Mouse (Mus musculus) CH12.LX (cell line): ENCODE measurements around the gene Caprin1. TPM values are rescaled to one million over a fixed set of nuclear protein-coding genes. Genes with fewer than 3 reads are reported as not detected.

Source experiments
- DNase-seq: peaks from one replicate; pipeline ENCODE4 v3.0.0-alpha.2; 2013; ENCODE audit errors: extremely low read depth
- H3K27ac ChIP-seq: 2 replicates; pipeline ENCODE4 v1.5.1; 2012; ENCODE audit warnings: low read depth, mild to moderate bottlenecking, control low read depth, moderate library complexity; ENCODE audit not compliant: insufficient read depth
- H3K27me3 ChIP-seq: replicated peaks from 2 replicates; pipeline ENCODE3; 2012; ENCODE audit warnings: inconsistent platforms
- H3K36me3 ChIP-seq, 2 experiments: replicated peaks in 1 of 2; 2 replicates each; pipeline versions ENCODE3 to v1.6.1; 2012; ENCODE audit warnings: inconsistent platforms in 1 of 2, low read length in 1 of 2, mild to moderate bottlenecking in 1 of 2, mixed read lengths in 1 of 2, moderate library complexity in 1 of 2; ENCODE audit not compliant: control insufficient read depth in 1 of 2, insufficient read depth in 1 of 2
- H3K4me1 ChIP-seq, 2 experiments: 2 replicates each; pipeline ENCODE4 v1.6.1; 2012; ENCODE audit warnings: inconsistent platforms in 1 of 2, moderate library complexity in 1 of 2; ENCODE audit not compliant: insufficient read depth in 2 of 2, control insufficient read depth in 1 of 2
- H3K4me2 ChIP-seq: 2 replicates; pipeline ENCODE4 v1.6.1; 2012; ENCODE audit warnings: low read depth, mild to moderate bottlenecking, control low read depth; ENCODE audit not compliant: poor library complexity, insufficient read depth, severe bottlenecking
- H3K4me3 ChIP-seq, 3 experiments: fragments of 150-350 bp in 1 of 3; sonication (generic) in 1 of 3; replicated peaks in 1 of 3; 2 replicates each; pipeline versions ENCODE3 to v1.5.1; 2011 to 2012; ENCODE audit warnings: low read depth in 2 of 3, low read length in 2 of 3, mild to moderate bottlenecking in 2 of 3, moderate library complexity in 2 of 3, control low read depth in 1 of 3, improper control_type of control experiment in 1 of 3, inconsistent platforms in 1 of 3, mixed read lengths in 1 of 3; ENCODE audit not compliant: poor library complexity in 1 of 3
- H3K79me2 ChIP-seq: replicated peaks from 2 replicates; pipeline ENCODE4 v1.6.1; 2012; ENCODE audit warnings: mild to moderate bottlenecking, moderate library complexity; ENCODE audit not compliant: control insufficient read depth, poor library complexity, insufficient read depth, severe bottlenecking; ENCODE audit errors: extremely low read depth
- H3K9ac ChIP-seq: 2 replicates; pipeline ENCODE4 v1.6.1; 2012; ENCODE audit warnings: low read depth, mild to moderate bottlenecking, control low read depth, moderate library complexity; ENCODE audit not compliant: insufficient read depth
- H3K9me3 ChIP-seq: replicated peaks from 2 replicates; pipeline ENCODE3; 2012; ENCODE audit warnings: low read length, inconsistent platforms, mixed read lengths
- BHLHE40 ChIP-seq: IDR thresholded peaks from 2 replicates; pipeline ENCODE4 v1.6.1; 2011; ENCODE audit warnings: mild to moderate bottlenecking, low read depth, low read length, improper control_type of control experiment
- EP300 ChIP-seq: IDR thresholded peaks from 2 replicates; pipeline ENCODE4 v1.6.1; 2011; ENCODE audit warnings: low read length, improper control_type of control experiment
- ETS1 ChIP-seq: conservative IDR thresholded peaks from 2 replicates; pipeline ENCODE4 v1.6.1; 2012; ENCODE audit warnings: low read depth, mild to moderate bottlenecking, inconsistent platforms, low read length, improper control_type of control experiment, moderate library complexity
- IRF4 ChIP-seq: IDR thresholded peaks from 2 replicates; pipeline ENCODE4 v1.6.1; 2014; ENCODE audit warnings: low read depth, mild to moderate bottlenecking, inconsistent platforms, low read length, improper control_type of control experiment
- JUND ChIP-seq: conservative IDR thresholded peaks from 2 replicates; pipeline ENCODE4 v1.6.1; 2011; ENCODE audit warnings: low read depth, low read length, improper control_type of control experiment
- KAT2A ChIP-seq: IDR thresholded peaks from 2 replicates; pipeline ENCODE4 v1.6.1; 2012; ENCODE audit warnings: low read length, improper control_type of control experiment, inconsistent platforms; ENCODE audit not compliant: insufficient replicate concordance
- MAFK ChIP-seq: IDR thresholded peaks from 2 replicates; pipeline ENCODE4 v1.6.1; 2011; ENCODE audit warnings: low read length, improper control_type of control experiment; ENCODE audit not compliant: insufficient replicate concordance
- MAZ ChIP-seq: IDR thresholded peaks from 2 replicates; pipeline ENCODE4 v1.6.1; 2012; ENCODE audit warnings: low read depth, mild to moderate bottlenecking, inconsistent platforms, low read length, improper control_type of control experiment, moderate library complexity
- NELFE ChIP-seq: IDR thresholded peaks from 2 replicates; pipeline ENCODE4 v1.6.1; 2011; ENCODE audit warnings: low read depth, low read length, improper control_type of control experiment
- NRF1 ChIP-seq: IDR thresholded peaks from 2 replicates; pipeline ENCODE4 v1.6.1; 2014; ENCODE audit warnings: low read depth, mild to moderate bottlenecking, inconsistent platforms, low read length, improper control_type of control experiment, moderate library complexity
- RAD21 ChIP-seq: IDR thresholded peaks from 2 replicates; pipeline ENCODE4 v1.6.1; 2011; ENCODE audit warnings: low read depth, mild to moderate bottlenecking, low read length, improper control_type of control experiment, moderate library complexity
- SMC3 ChIP-seq: IDR thresholded peaks from 2 replicates; pipeline ENCODE4 v1.6.1; 2011; ENCODE audit warnings: low read depth, low read length, improper control_type of control experiment
- USF1 ChIP-seq: IDR thresholded peaks from 2 replicates; pipeline ENCODE4 v1.6.1; 2014; ENCODE audit warnings: low read depth, mild to moderate bottlenecking, inconsistent platforms, low read length, improper control_type of control experiment
- USF2 ChIP-seq: conservative IDR thresholded peaks from 2 replicates; pipeline ENCODE4 v1.6.1; 2011; ENCODE audit warnings: low read depth, low read length, improper control_type of control experiment
- ZKSCAN1 ChIP-seq: IDR thresholded peaks from 2 replicates; pipeline ENCODE4 v1.6.1; 2012; ENCODE audit warnings: low read depth, inconsistent platforms, low read length, improper control_type of control experiment, borderline replicate concordance
- ZMIZ1 ChIP-seq: IDR thresholded peaks from 2 replicates; pipeline ENCODE4 v1.6.1; 2012; ENCODE audit warnings: low read depth, mild to moderate bottlenecking, inconsistent platforms, low read length, improper control_type of control experiment
- ZNF384 ChIP-seq: IDR thresholded peaks from 2 replicates; pipeline ENCODE4 v1.6.1; 2012; ENCODE audit warnings: low read depth, low read length, improper control_type of control experiment, inconsistent platforms
- dilution Hi-C: fragments of 300-500 bp; cut with MboI; formaldehyde crosslinking; loops from 2 replicates; pipeline ENCODE4 v1.14.3; 2020; ENCODE audit warnings: low sequenced_read_pairs; ENCODE audit not compliant: extremely low pct_unique_long_range_greater_than_20kb, extremely low pct_ligation_motif_present
- in situ Hi-C: fragments of 300-500 bp; cut with MboI; formaldehyde crosslinking; loops from 3 replicates; pipeline ENCODE4 v1.14.3; 2019; ENCODE audit warnings: low sequenced_read_pairs, low pct_ligation_motif_present, low pct_unique_long_range_greater_than_20kb, mixed read lengths
- polyA plus RNA-seq: library from polyadenylated mRNA; unstranded; fragments of >175 nt; gene quantifications from 2 replicates; pipeline ENCODE4 v1.2.1, GENCODE M21; 2012; ENCODE audit warnings: low read depth; ENCODE audit not compliant: insufficient read length
- total RNA-seq, 2 experiments: library from RNA; depleted of rRNA; stranded (reverse); fragments of 300-350 nt in 1 of 2; fragments of >200 nt in 1 of 2; gene quantifications; 2 replicates each; pipeline ENCODE4 v1.2.3; 2012 to 2014

Gene Caprin1
- total and polyA plus RNA-seq, 3 experiments = 217 to 514 (median 410) TPM

DNA sequence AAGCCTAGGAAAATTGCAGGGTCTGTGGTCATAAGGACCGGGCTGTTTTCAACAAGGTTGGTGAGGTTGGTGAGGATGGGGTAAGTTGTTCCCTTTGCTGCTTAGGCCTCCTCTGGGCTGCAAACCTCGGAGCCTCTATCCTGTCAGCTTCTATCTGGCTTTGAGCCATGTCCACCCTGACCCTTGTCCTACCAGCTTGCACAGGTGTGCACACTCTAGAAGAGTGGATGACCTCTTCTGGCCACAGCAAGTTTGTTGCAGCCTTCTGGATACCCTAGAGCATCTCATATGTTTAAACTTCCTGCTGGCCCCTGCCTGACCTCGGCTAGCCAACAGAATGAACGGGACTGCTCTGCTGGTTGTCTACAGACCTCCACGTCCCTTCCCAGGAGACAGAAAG lies 35.5 kb upstream of the Caprin1 start:
- H3K4me2 ChIP-seq = no peak overlapping the region
- H3K9me3 ChIP-seq = no peaks in the 10 kb centered on the region
- no peaks in the 10 kb centered on the region for H3K36me3 ChIP-seq
- H3K27me3 ChIP-seq = no peaks in the 10 kb centered on the region
- in situ Hi-C loops = loop anchor here (25.0 kb wide), 1 partner anchor 271 kb away; the partner anchor contains the start of gene Abtb2
- DNase-seq = no peak
- peaks cover 0 to 13% of the 10 kb centered on the region in 2 experiments; a peak in 2 of 4 replicates for H3K4me1 ChIP-seq
- no peak overlapping the region for H3K27ac ChIP-seq
- no peak overlapping the region for H3K4me3 ChIP-seq
- dilution Hi-C loops = no loop called here
- H3K9ac ChIP-seq = no peak overlapping the region
- no peaks in the 10 kb centered on the region for H3K79me2 ChIP-seq
- TF ChIP-seq ETS1 (no peak), MAZ (no peak), BHLHE40 (no peak), MAFK (no peak), USF2 (no peak)

DNA sequence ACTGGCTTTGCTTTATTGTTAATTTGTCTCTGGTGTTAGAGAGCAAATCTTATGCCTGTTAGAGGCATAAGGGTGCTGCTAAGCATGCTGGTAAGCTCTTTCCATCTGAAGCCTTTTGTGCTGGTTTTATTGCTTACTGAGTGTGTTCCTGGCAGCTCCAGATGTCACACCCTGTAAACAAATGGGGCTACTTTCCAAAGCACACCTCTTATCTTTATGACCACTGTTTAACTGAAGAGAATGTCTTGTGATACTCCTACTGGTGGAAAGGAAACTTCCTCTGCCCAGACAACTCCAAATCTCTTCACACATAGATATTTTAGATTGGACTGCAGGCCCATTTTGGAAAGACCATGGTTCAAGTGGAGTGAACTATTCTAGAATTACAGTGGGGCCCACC lies 31.5 kb upstream of the Caprin1 start:
- TF ChIP-seq IRF4 = no peak
- no peak for TF ChIP-seq MAZ
- no peak for TF ChIP-seq NRF1
- no peak for TF ChIP-seq KAT2A
- TF ChIP-seq RAD21 = no peak
- no peak overlapping the region for H3K9ac ChIP-seq
- no peak overlapping the region for H3K27ac ChIP-seq
- H3K27me3 ChIP-seq = no peaks in the 10 kb centered on the region
- H3K9me3 ChIP-seq = no peaks in the 10 kb centered on the region
- no peaks in the 10 kb centered on the region for H3K36me3 ChIP-seq
- peaks cover 0 to 9% of the 10 kb centered on the region in 2 experiments; a peak in 2 of 4 replicates for H3K4me1 ChIP-seq
- dilution Hi-C loops = no loop called here
- no peaks in the 10 kb centered on the region for H3K79me2 ChIP-seq
- H3K4me3 ChIP-seq = no peak overlapping the region
- no peak overlapping the region for H3K4me2 ChIP-seq
- DNase-seq = no peak
- in situ Hi-C loops = loop anchor here (25.0 kb wide), 1 partner anchor 267 kb away; the partner anchor contains the start of gene Abtb2

DNA sequence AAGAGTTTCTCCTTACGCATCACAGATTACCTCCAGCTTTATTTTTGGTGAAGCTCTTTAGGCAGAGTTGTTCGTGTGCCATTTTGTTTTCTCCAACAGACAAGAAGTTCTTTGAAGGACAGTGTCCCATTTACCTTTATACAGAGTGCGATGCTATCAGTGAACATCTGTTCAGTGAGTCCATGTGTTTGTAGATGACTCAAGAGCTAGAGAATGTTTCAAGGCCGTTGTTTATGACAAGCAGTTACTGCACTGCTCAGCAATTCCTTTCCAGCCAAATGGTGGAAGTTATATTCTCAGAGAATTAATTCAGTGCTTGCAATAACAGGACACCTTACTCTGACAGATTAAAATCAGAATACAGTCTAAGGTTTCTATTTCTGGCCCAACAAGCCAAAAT lies 27.5 kb upstream of the Caprin1 start:
- Histone ChIP-seq H3K4me3 (no peak overlapping the region), H3K9ac (no peak overlapping the region), H3K79me2 (no peaks in the 10 kb centered on the region), H3K36me3 (no peaks in the 10 kb centered on the region), H3K9me3 (no peaks in the 10 kb centered on the region), H3K4me2 (no peak overlapping the region), H3K27me3 (no peaks in the 10 kb centered on the region), H3K27ac (no peak overlapping the region), H3K4me1 (0 out of 4 replicates have a peak, but pooled peaks cover 0 to 3% of the 10 kb centered on the region in 2 experiments)
- DNase-seq = no peak
- dilution Hi-C loops (no loop called here), in situ Hi-C loops (loop anchor here (25.0 kb wide), 1 partner anchor 263 kb away; the partner anchor contains the start of gene Abtb2)
- TF ChIP-seq KAT2A = no peak
- no peak for TF ChIP-seq ZMIZ1
- no peak for TF ChIP-seq MAFK
- TF ChIP-seq IRF4 = no peak
- no peak for TF ChIP-seq USF1
- no peak for TF ChIP-seq ZNF384
- TF ChIP-seq SMC3 = no peak
- TF ChIP-seq USF2 = no peak
- TF ChIP-seq JUND = no peak
- TF ChIP-seq NELFE = no peak
- no peak for TF ChIP-seq EP300
- TF ChIP-seq ZKSCAN1 = no peak
